Mouse (Mus musculus): ENCODE results near the gene Cdkn1a.
"Not testable (repeated sequence)": the region's sequence is repeated elsewhere in the genome, so short reads cannot be mapped to it uniquely, and the experiment has no call there.

Cdkn1a gene

GRCm38 (mm10) chr17:29083586-29083985 is 7.2 kb upstream of the Cdkn1a start:
- no peak for DNase-seq

- no peak for DNase-seq
Measured at GRCm38 (mm10) chr17:29084656-29085055, 6.1 kb upstream of the Cdkn1a start.

GRCm38 (mm10) chr17:29085266-29085665 is 5.5 kb upstream of the Cdkn1a start:
- DNase-seq: no peak

GRCm38 (mm10) chr17:29086916-29087315 is 3.9 kb upstream of the Cdkn1a start:
- DNase-seq: no peak

GRCm38 (mm10) chr17:29091348-29091944 is 670 bp downstream of the Cdkn1a start:
- DNase-seq: no peak

- DNase-seq: no peak
Measured at GRCm38 (mm10) chr17:29092497-29092896, 1.7 kb downstream of the Cdkn1a start.

GRCm38 (mm10) chr17:29093110-29093952 is 2.6 kb downstream of the Cdkn1a start:
- DNase-seq: peak; percentile 76

GRCm38 (mm10) chr17:29093961-29094309 is 3.2 kb downstream of the Cdkn1a start:
- no peak for DNase-seq

GRCm38 (mm10) chr17:29094310-29095181 is 3.8 kb downstream of the Cdkn1a start:
- DNase-seq: peak; percentile 69

- DNase-seq: peak; percentile 98
Measured at GRCm38 (mm10) chr17:29095201-29095733, 4.5 kb downstream of the Cdkn1a start.

GRCm38 (mm10) chr17:29096245-29096644 is 5.5 kb downstream of the Cdkn1a start:
- no peak for DNase-seq

GRCm38 (mm10) chr17:29096851-29097561 is 6.2 kb downstream of the Cdkn1a start:
- peak; percentile 48 for DNase-seq

GRCm38 (mm10) chr17:29098291-29098690 is 7.5 kb downstream of the Cdkn1a start:
- no peak for DNase-seq

- no peak for DNase-seq
Measured at GRCm38 (mm10) chr17:29099076-29099475, 8.3 kb downstream of the Cdkn1a start.

GRCm38 (mm10) chr17:29100627-29101026 is 9.9 kb downstream of the Cdkn1a start:
- no peak for DNase-seq

GRCm38 (mm10) chr17:29110356-29110755 is 19.6 kb downstream of the Cdkn1a start:
- DNase-seq: not testable (repeated sequence)

GRCm38 (mm10) chr17:29111332-29111731 is 20.6 kb downstream of the Cdkn1a start:
- no peak for DNase-seq

GRCm38 (mm10) chr17:29113591-29114352 is 23.0 kb downstream of the Cdkn1a start, which contains the start of gene Rab44:
Rab44 (plus strand) TSS chr17:29114145.
- no peak for DNase-seq

GRCm38 (mm10) chr17:29116023-29116422 is 25.2 kb downstream of the Cdkn1a start:
- no peak for DNase-seq

- no peak for DNase-seq
Measured at GRCm38 (mm10) chr17:29117006-29117648, 26.4 kb downstream of the Cdkn1a start.

- DNase-seq: no peak
Measured at GRCm38 (mm10) chr17:29118057-29118456, 27.3 kb downstream of the Cdkn1a start.
